Mouse (Mus musculus) kidney, embryonic 14.5 days (tissue): ENCODE measurements around the gene Nova2. TPM values are rescaled to one million over a fixed set of nuclear protein-coding genes. Genes with fewer than 3 reads are reported as not detected.
A peak's percentile ranks its signal among the peaks of the same experiment; 100 is the strongest.

Experiments used
- ATAC-seq: fragments of 200-750 bp; cut with Nextera tagmentation; 2 replicates; pipeline ENCODE4 v1.8.0; 2017; ENCODE audit warnings: moderate number of reproducible peaks, mild to moderate bottlenecking, moderate TSS enrichment, moderate library complexity; ENCODE audit not compliant: low FRiP score, low TSS enrichment
- H3K27ac ChIP-seq: fragments of 300-500 bp; sonication (generic); 2 replicates; pipeline ENCODE4 v1.5.1; 2014; ENCODE audit warnings: low read depth, mild to moderate bottlenecking, low read length, moderate library complexity, mixed read lengths
- H3K27me3 ChIP-seq: fragments of 300-500 bp; sonication (generic); 2 replicates; pipeline ENCODE4 v1.6.1; 2014; ENCODE audit warnings: mild to moderate bottlenecking, low read length; ENCODE audit not compliant: control insufficient read depth, insufficient read depth
- H3K36me3 ChIP-seq: fragments of 300-500 bp; sonication (generic); 2 replicates; pipeline ENCODE4 v1.6.1; 2014; ENCODE audit warnings: low read length, mixed read lengths; ENCODE audit not compliant: control insufficient read depth, insufficient read depth
- H3K4me1 ChIP-seq: fragments of 300-500 bp; sonication (generic); 2 replicates; pipeline ENCODE4 v1.6.1; 2014; ENCODE audit warnings: low read length, mixed read lengths; ENCODE audit not compliant: control insufficient read depth, insufficient read depth
- H3K4me2 ChIP-seq: fragments of 300-500 bp; sonication (generic); replicated peaks from 2 replicates; pipeline ENCODE4 v1.6.1; 2014; ENCODE audit warnings: low read depth, mild to moderate bottlenecking, low read length
- H3K4me3 ChIP-seq: fragments of 300-500 bp; sonication (generic); 2 replicates; pipeline ENCODE4 v1.5.1; 2014; ENCODE audit warnings: mild to moderate bottlenecking, low read length
- H3K9ac ChIP-seq: fragments of 300-500 bp; sonication (generic); 2 replicates; pipeline ENCODE4 v1.6.1; 2014; ENCODE audit warnings: low read depth, mild to moderate bottlenecking, low read length, moderate library complexity
- H3K9me3 ChIP-seq: fragments of 300-500 bp; sonication (generic); 2 replicates; pipeline ENCODE4 v1.6.1; 2016; ENCODE audit warnings: low read length; ENCODE audit not compliant: control insufficient read depth
- WGBS: fragments of 180-500 bp; shearing (Covaris S2); extraction: QIAGEN DNeasy Blood & Tissue Kit; methylation state at CpG from one replicate; pipeline ENCODE4 v1.1.7; 2014; 5-methylcytosine and 5-hydroxymethylcytosine counted together
- polyA plus RNA-seq: library from polyadenylated mRNA; unstranded; fragments of >200 nt; fragmentation: Nextera tagmentation; extraction: Ambion mirVana; gene quantifications from 2 replicates; pipeline ENCODE4 v1.2.1, GENCODE M21; 2014

Gene Nova2
- polyA plus RNA-seq: 0.96 and 1.1 TPM in 2 replicates

GRCm38 (mm10) chr7:18925162-18925938 is at the start of gene Nova2:
TSS of gene Nova2 (plus strand) at chr7:18925888.
- ATAC-seq: peak; percentile 83
- Histone ChIP-seq H3K4me2 (peak within 1 kb of the TSS; percentile 89), H3K9me3 (no peaks in the 10 kb centered on the region), H3K4me3 (peak within 1 kb of the TSS; percentile 48), H3K36me3 (no peaks in the 10 kb centered on the region), H3K27ac (no peak within 1 kb of the TSS), H3K27me3 (peaks cover 63% of the 10 kb centered on the region), H3K4me1 (peaks cover 5% of the 10 kb centered on the region; the same call in 1 of the 2 replicates), H3K9ac (peak within 1 kb of the TSS; percentile 73)
- WGBS: under 1% methylated on average over 23 of the region's 45 CpGs

- ATAC-seq: no peak
- Histone ChIP-seq H3K27me3 (no peaks in the 10 kb centered on the region), H3K27ac (no peak overlapping the region), H3K9ac (no peak overlapping the region), H3K4me1 (no peaks in the 10 kb centered on the region), H3K36me3 (no peaks in the 10 kb centered on the region), H3K9me3 (no peaks in the 10 kb centered on the region), H3K4me2 (no peak overlapping the region), H3K4me3 (no peak overlapping the region)
- WGBS: 66% methylated on average over 7 of the region's 7 CpGs
These were observed 47.0 kb upstream of the Nova2 start for GRCm38 (mm10) chr7:18878691-18879090.

GRCm38 (mm10) chr7:18883991-18884744 is 41.5 kb upstream of the Nova2 start:
- Histone ChIP-seq H3K9me3 (no peaks in the 10 kb centered on the region), H3K4me1 (no peaks in the 10 kb centered on the region), H3K27ac (no peak overlapping the region), H3K4me3 (no peak overlapping the region), H3K4me2 (no peak overlapping the region), H3K9ac (no peak overlapping the region), H3K36me3 (no peaks in the 10 kb centered on the region), H3K27me3 (no peaks in the 10 kb centered on the region)
- 56% methylated on average over 9 of the region's 9 CpGs for WGBS
- ATAC-seq: 0 out of 2 replicates have a peak, but pooled peaks have one; percentile 24

DNA sequence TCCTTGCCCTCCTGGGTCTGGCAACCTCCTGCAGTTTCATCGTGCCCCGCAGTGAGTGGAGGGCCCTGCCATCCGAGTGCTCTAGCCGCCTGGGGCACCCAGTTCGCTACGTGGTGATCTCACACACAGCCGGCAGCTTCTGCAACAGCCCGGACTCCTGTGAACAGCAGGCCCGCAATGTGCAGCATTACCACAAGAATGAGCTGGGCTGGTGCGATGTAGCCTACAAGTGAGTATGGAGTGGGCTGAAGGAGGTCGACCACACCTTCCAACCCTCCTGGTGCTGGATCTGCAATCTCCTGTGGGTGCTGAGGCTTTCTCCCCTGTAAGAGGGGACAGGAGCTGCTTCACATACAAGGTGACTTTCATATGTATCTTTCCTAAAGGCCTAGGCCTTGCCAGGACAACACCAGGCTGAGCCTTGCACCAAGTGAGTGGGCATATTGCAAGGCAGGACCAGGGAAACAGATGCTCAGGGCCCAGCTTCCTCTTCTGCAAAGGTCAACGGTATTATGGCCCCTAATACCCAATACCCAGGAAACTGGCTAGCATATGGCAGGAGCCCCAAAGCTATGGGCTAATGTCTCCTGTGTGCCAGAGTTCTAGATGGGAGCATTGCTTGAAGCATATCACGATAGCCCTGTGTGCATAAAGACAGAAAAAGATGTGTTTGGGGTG is 40.8 kb upstream of the Nova2 start:
- ATAC-seq: 0 out of 2 replicates have a peak, but pooled peaks have one; percentile 5

GRCm38 (mm10) chr7:18886963-18887362 is 38.7 kb upstream of the Nova2 start:
- 86% methylated on average over 1 of the region's 1 CpGs for WGBS
- Histone ChIP-seq H3K9me3 (no peaks in the 10 kb centered on the region), H3K4me3 (no peak overlapping the region), H3K9ac (no peak overlapping the region), H3K27ac (no peak overlapping the region), H3K27me3 (no peaks in the 10 kb centered on the region), H3K4me2 (no peak overlapping the region), H3K36me3 (no peaks in the 10 kb centered on the region), H3K4me1 (no peaks in the 10 kb centered on the region)
- no peak for ATAC-seq

More for the DNA sequence above, 40.8 kb upstream of the Nova2 start:
- Histone ChIP-seq H3K4me3 (no peak overlapping the region), H3K27me3 (no peaks in the 10 kb centered on the region), H3K9me3 (no peaks in the 10 kb centered on the region), H3K9ac (no peak overlapping the region), H3K4me2 (no peak overlapping the region), H3K4me1 (no peaks in the 10 kb centered on the region), H3K36me3 (no peaks in the 10 kb centered on the region), H3K27ac (no peak overlapping the region)
- 58% methylated on average over 13 of the region's 13 CpGs for WGBS

DNA sequence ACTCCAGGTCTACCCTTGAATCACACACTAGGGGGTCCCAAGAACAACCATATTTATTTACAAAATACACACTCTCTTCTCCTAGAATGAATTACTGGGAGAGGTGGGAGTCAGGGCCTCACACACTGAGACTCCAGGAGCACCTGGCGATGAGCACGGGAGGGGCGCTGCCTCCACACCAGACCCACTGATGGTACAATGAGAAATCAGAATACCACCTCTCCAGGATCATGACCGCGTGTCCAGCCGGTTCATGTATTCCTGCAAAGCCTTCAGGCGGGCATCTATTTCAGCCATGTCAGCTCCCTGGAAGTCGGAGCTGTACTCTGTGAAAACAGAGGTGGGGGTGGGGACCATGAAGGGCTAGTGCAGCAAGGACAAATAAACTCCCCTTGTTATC is 34.8 kb upstream of the Nova2 start:
- 69% methylated on average over 8 of the region's 8 CpGs for WGBS
- Histone ChIP-seq H3K4me1 (peaks cover 17% of the 10 kb centered on the region), H3K9ac (no peak overlapping the region), H3K27ac (no peak overlapping the region), H3K4me2 (no peak overlapping the region), H3K9me3 (no peaks in the 10 kb centered on the region), H3K4me3 (no peak overlapping the region), H3K36me3 (no peaks in the 10 kb centered on the region), H3K27me3 (no peaks in the 10 kb centered on the region)
- no peak for ATAC-seq

GRCm38 (mm10) chr7:18891872-18892599 is 33.7 kb upstream of the Nova2 start:
- no peaks in the 10 kb centered on the region for H3K36me3 ChIP-seq
- peak overlapping the region; percentile 84 for H3K4me2 ChIP-seq
- peak overlapping the region; percentile 44 for H3K4me3 ChIP-seq
- H3K27me3 ChIP-seq: no peaks in the 10 kb centered on the region
- peak overlapping the region; percentile 45; the same call in 1 of the 2 replicates for H3K9ac ChIP-seq
- no peaks in the 10 kb centered on the region for H3K9me3 ChIP-seq
- no peak overlapping the region for H3K27ac ChIP-seq
- WGBS: 22% methylated on average over 33 of the region's 33 CpGs
- H3K4me1 ChIP-seq: peaks cover 17% of the 10 kb centered on the region
- peak; percentile 41 for ATAC-seq

GRCm38 (mm10) chr7:18893009-18893408 is 32.7 kb upstream of the Nova2 start:
- peaks cover under 1% of the 10 kb centered on the region; the same call in 1 of the 2 replicates for H3K36me3 ChIP-seq
- H3K27ac ChIP-seq: no peak overlapping the region
- WGBS: 27% methylated on average over 27 of the region's 27 CpGs
- H3K4me1 ChIP-seq: peaks cover 17% of the 10 kb centered on the region
- peak overlapping the region; percentile 84 for H3K4me2 ChIP-seq
- H3K9ac ChIP-seq: no peak overlapping the region
- H3K9me3 ChIP-seq: no peaks in the 10 kb centered on the region
- ATAC-seq: peak; percentile 33
- no peaks in the 10 kb centered on the region for H3K27me3 ChIP-seq
- H3K4me3 ChIP-seq: peak overlapping the region; percentile 44; the same call in 1 of the 2 replicates
